Mouse (Mus musculus) liver, postnatal 0 days (tissue): ENCODE results near the gene Cyp4f40.
"Not testable (repeated sequence)": the region's sequence is repeated elsewhere in the genome, so short reads cannot be mapped to it uniquely, and the experiment has no call there.

ENCODE experiments used
- CTCF ChIP-seq: sonication (generic); IDR thresholded peaks from 2 replicates; pipeline ENCODE4 v1.5.1; 2016; ENCODE audit warnings: antibody characterized with exemption, low read depth
- EP300 ChIP-seq: IDR thresholded peaks from 2 replicates; pipeline ENCODE4 v1.6.1; 2016; ENCODE audit warnings: antibody characterized with exemption, low read depth, mild to moderate bottlenecking

DNA sequence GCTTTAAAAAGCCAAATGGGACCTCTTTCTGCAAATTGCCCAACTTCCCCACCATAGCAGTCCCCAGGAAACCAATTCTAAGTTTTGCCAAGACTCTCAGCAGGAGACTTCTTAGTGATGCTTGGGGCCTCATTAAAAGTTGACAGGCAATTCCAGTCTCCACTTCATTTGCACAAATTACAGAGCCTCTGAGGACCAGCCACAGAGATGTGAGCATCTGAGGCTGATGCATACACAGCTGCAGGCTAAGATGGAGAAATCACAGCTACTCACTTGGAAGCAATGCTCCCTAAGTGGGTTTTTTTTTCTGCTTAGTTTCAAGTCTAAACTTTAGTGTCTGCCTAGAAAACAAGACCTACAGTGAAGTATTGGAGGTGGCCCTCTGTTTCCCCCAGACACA, 51.8 kb downstream of the Cyp4f40 start:
- TF ChIP-seq CTCF, EP300: not testable (repeated sequence)
